Mouse (Mus musculus) adipose tissue, adult 10 weeks (tissue): ENCODE data around the gene Mageb5. TPM values are rescaled to one million over a fixed set of nuclear protein-coding genes. Genes with fewer than 3 reads are reported as not detected.

Experiments used
- polyA plus RNA-seq: library from polyadenylated mRNA; stranded (reverse); fragments of 350-450 nt; fragmentation: Illumina TruSeq; extraction: RNeasy Lipid Tissue Mini Kit (QIAGEN cat#74804); gene quantifications from one replicate; pipeline ENCODE4 v1.2.3, GENCODE M21; 2014; ENCODE audit warnings: low read depth, low replicate concordance

The Mageb5 gene
- polyA plus RNA-seq, result 0.25 TPM

GRCm38 (mm10) chrX:91782918-91783317 is at the start of gene Mageb5:
Gene Mageb5, minus strand, starts transcription at chrX:91783018.

Other genes with a start within 250 kb of the Mageb5 start
- gene 1700084M14Rik, start 207.1 kb downstream of the Mageb5 start, polyA plus RNA-seq, result 2.4 TPM
- not detected for gene Gm14781, start 150.8 kb downstream of the Mageb5 start, polyA plus RNA-seq
- not detected for gene Mageb1, start 233.3 kb upstream of the Mageb5 start, polyA plus RNA-seq